Mouse (Mus musculus): Measurements from ENCODE around the gene Acly. TPM values are rescaled to one million over a fixed set of nuclear protein-coding genes. Genes with fewer than 3 reads are reported as not detected.

Gene Acly
- polyA plus RNA-seq, 1 experiment = 57.4 TPM

- 91% methylated on average over 5 of the region's 5 CpGs for WGBS
- Histone ChIP-seq H3K36me3 (ENCODE audit: control insufficient read depth, insufficient read depth, low read length) (peaks cover 26% of the 10 kb centered on the region), H3K4me1 (ENCODE audit: control insufficient read depth, insufficient read depth, insufficient read length) (peaks cover 3% of the 10 kb centered on the region; the same call in 1 of the 2 replicates), H3K27me3 (ENCODE audit: control insufficient read depth, insufficient read depth, low read length) (no peaks in the 10 kb centered on the region), H3K27ac (ENCODE audit: insufficient read depth, low read length) (no peak overlapping the region), H3K4me3 (ENCODE audit: extremely low read depth, insufficient read depth, insufficient read length) (no peak overlapping the region)
- TF ChIP-seq POLR2A (IDR thresholded peaks at IDR 0.05; ENCODE audit: low read depth, low read length) (no peak), CTCF (IDR thresholded peaks at IDR 0.05; ENCODE audit: extremely low read depth, insufficient read depth, insufficient read length, insufficient replicate concordance) (no peak)
- no peak for DNase-seq (ENCODE audit: low read depth in 1 of 2, low spot score in 2 of 2)
These were observed 51.5 kb downstream of the Acly start for GRCm38 (mm10) chr11:100476281-100476680.

GRCm38 (mm10) chr11:100472935-100473295, 54.9 kb downstream of the Acly start:
- TF ChIP-seq CTCF (IDR thresholded peaks at IDR 0.05; ENCODE audit: extremely low read depth, insufficient read depth, insufficient read length, insufficient replicate concordance) (no peak), POLR2A (IDR thresholded peaks at IDR 0.05; ENCODE audit: low read depth, low read length) (no peak)
- Histone ChIP-seq H3K4me1 (ENCODE audit: control insufficient read depth, insufficient read depth, insufficient read length) (peaks cover 5% of the 10 kb centered on the region; the same call in 1 of the 2 replicates), H3K4me3 (ENCODE audit: extremely low read depth, insufficient read depth, insufficient read length) (no peak overlapping the region), H3K27ac (ENCODE audit: insufficient read depth, low read length) (no peak overlapping the region), H3K36me3 (ENCODE audit: control insufficient read depth, insufficient read depth, low read length) (peaks cover 8% of the 10 kb centered on the region), H3K27me3 (ENCODE audit: control insufficient read depth, insufficient read depth, low read length) (no peaks in the 10 kb centered on the region)
- 46% methylated on average over 5 of the region's 5 CpGs for WGBS
- DNase-seq (ENCODE audit: low read depth in 1 of 2, low spot score in 2 of 2) = no peak

DNA sequence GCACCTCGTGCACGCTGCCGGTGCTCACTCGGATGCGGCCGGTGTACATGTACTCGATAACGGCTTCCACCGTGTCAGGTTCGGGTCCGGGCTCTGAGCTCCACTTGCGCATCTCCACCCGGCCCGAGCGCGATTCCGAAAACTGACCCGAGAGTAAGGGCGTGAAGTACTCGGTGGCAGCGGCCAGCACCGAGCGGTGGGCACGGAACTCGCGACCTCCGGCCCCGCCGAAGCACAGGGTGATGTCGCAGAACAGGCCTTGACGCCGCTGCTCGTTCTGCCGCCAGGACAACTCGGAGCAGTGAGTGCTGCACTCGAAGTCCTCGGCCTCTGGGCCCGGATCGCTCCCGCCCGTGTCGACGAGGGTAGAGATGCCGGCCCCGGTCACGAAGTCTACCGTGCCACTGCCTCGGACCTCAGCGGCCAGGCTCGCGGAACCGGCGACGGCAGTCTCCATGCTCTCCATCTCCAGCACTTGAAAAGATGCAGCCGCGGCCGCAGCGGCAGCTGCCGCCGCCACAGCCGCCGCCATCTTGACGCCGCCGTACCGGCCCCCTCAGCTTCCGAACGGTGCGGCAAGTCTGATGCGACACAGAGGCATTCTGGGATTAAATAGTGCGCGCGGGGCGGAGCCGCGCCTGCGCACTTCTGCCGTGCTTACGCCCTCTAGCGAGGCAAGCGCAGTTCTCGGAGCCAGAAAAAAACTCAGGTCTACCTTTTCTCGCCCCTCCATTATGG, 55.4 kb downstream of the Acly start, which contains the start of gene Klhl11:
Gene Klhl11 (minus strand): TSS at position 545 of the 738 bp plus-strand sequence.
- Histone ChIP-seq H3K27ac (ENCODE audit: insufficient read depth, low read length) (peak within 1 kb of the TSS; percentile 54), H3K36me3 (ENCODE audit: control insufficient read depth, insufficient read depth, low read length) (peaks cover 6% of the 10 kb centered on the region), H3K27me3 (ENCODE audit: control insufficient read depth, insufficient read depth, low read length) (no peaks in the 10 kb centered on the region), H3K4me3 (ENCODE audit: extremely low read depth, insufficient read depth, insufficient read length) (peak within 1 kb of the TSS; percentile 97), H3K4me1 (ENCODE audit: control insufficient read depth, insufficient read depth, insufficient read length) (peaks cover 5% of the 10 kb centered on the region; the same call in 1 of the 2 replicates)
- under 1% methylated on average over 83 of the region's 83 CpGs for WGBS
- TF ChIP-seq CTCF (IDR thresholded peaks at IDR 0.05; ENCODE audit: extremely low read depth, insufficient read depth, insufficient read length, insufficient replicate concordance) = peak; percentile 79
- peak; percentile 84 for TF ChIP-seq POLR2A (IDR thresholded peaks at IDR 0.05; ENCODE audit: low read depth, low read length)
- DNase-seq (ENCODE audit: low read depth in 1 of 2, low spot score in 2 of 2) = peak; percentile 82 to 85

GRCm38 (mm10) chr11:100471352-100472196, 56.2 kb downstream of the Acly start:
- H3K36me3 ChIP-seq (ENCODE audit: control insufficient read depth, insufficient read depth, low read length) = peaks cover 3% of the 10 kb centered on the region; the same call in 1 of the 2 replicates
- peaks cover 5% of the 10 kb centered on the region; the same call in 1 of the 2 replicates for H3K4me1 ChIP-seq (ENCODE audit: control insufficient read depth, insufficient read depth, insufficient read length)
- no peak for DNase-seq (ENCODE audit: low read depth in 1 of 2, low spot score in 2 of 2)
- H3K4me3 ChIP-seq (ENCODE audit: extremely low read depth, insufficient read depth, insufficient read length) = peak overlapping the region; percentile 97
- TF ChIP-seq POLR2A (IDR thresholded peaks at IDR 0.05; ENCODE audit: low read depth, low read length) (no peak), CTCF (IDR thresholded peaks at IDR 0.05; ENCODE audit: extremely low read depth, insufficient read depth, insufficient read length, insufficient replicate concordance) (no peak)
- no peak overlapping the region for H3K27ac ChIP-seq (ENCODE audit: insufficient read depth, low read length)
- WGBS = 15% methylated on average over 30 of the region's 30 CpGs
- H3K27me3 ChIP-seq (ENCODE audit: control insufficient read depth, insufficient read depth, low read length) = no peaks in the 10 kb centered on the region

DNA sequence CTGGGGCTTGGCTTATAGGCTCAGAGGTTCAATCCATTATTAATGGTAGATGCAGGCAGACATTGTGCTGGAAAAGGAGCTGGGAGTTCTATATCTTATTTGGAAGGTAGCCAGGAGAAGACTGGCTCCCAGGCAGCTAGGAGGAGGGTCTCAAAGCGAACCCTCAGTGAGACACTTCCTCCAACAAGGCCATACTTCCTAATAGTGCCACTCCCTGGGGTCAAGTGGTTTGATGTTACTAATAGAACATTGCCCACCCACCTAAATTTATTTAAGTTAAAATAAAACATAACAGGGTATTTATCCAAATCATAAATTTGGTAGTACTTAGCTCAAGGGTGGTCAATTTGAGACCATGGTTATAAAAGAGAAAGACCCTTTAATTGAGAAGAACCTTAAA, 62.0 kb downstream of the Acly start:
- Histone ChIP-seq H3K4me3 (ENCODE audit: extremely low read depth, insufficient read depth, insufficient read length) (no peak overlapping the region), H3K27ac (ENCODE audit: insufficient read depth, low read length) (no peak overlapping the region), H3K27me3 (ENCODE audit: control insufficient read depth, insufficient read depth, low read length) (no peaks in the 10 kb centered on the region), H3K4me1 (ENCODE audit: control insufficient read depth, insufficient read depth, insufficient read length) (peaks cover 1% of the 10 kb centered on the region; the same call in 1 of the 2 replicates), H3K36me3 (ENCODE audit: control insufficient read depth, insufficient read depth, low read length) (peaks cover 12% of the 10 kb centered on the region)
- no peak for DNase-seq (ENCODE audit: low read depth in 1 of 2, low spot score in 2 of 2)
- WGBS = 79% methylated on average over 1 of the region's 1 CpGs
- TF ChIP-seq CTCF (IDR thresholded peaks at IDR 0.05; ENCODE audit: extremely low read depth, insufficient read depth, insufficient read length, insufficient replicate concordance) = no peak
- TF ChIP-seq POLR2A (IDR thresholded peaks at IDR 0.05; ENCODE audit: low read depth, low read length) = no peak

DNA sequence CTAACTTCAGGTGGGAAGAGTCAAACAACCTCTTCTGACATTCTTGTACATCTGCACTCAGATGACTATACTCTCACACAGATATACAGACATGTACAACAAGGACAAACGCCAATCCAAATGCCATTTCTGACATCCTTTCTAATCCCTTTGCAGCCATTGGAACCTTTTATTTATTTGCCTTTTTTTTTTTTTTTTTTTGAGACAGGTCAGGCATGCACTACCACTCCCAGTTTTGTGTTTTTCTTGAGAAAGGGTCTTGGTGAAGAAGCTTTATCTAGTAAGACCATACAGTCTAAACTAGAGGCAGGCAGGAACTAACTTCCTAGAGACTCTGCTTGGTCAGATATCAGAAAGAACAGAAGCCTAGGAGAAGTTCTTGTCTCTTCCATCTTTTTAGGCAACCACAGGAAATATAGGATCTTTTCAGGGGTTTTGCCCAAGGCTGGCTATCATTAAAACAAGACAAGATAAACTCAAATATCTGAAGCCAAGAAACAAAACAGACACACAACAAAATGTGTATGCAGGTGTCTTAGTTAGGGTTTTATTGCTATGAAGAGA, 62.5 kb downstream of the Acly start:
- TF ChIP-seq CTCF (IDR thresholded peaks at IDR 0.05; ENCODE audit: extremely low read depth, insufficient read depth, insufficient read length, insufficient replicate concordance) = no peak
- TF ChIP-seq POLR2A (IDR thresholded peaks at IDR 0.05; ENCODE audit: low read depth, low read length) = no peak
- 88% methylated on average over 1 of the region's 1 CpGs for WGBS
- DNase-seq (ENCODE audit: low read depth in 1 of 2, low spot score in 2 of 2) = no peak
- H3K27ac ChIP-seq (ENCODE audit: insufficient read depth, low read length) = no peak overlapping the region
- H3K4me1 ChIP-seq (ENCODE audit: control insufficient read depth, insufficient read depth, insufficient read length) = no peaks in the 10 kb centered on the region
- H3K4me3 ChIP-seq (ENCODE audit: extremely low read depth, insufficient read depth, insufficient read length) = no peak overlapping the region
- peaks cover 12% of the 10 kb centered on the region for H3K36me3 ChIP-seq (ENCODE audit: control insufficient read depth, insufficient read depth, low read length)
- no peaks in the 10 kb centered on the region for H3K27me3 ChIP-seq (ENCODE audit: control insufficient read depth, insufficient read depth, low read length)
